Mouse (Mus musculus) activated CD4-positive, CD25-positive, alpha-beta regulatory T cell, adult 4 months (primary cell): ENCODE measurements around the gene Tpsb2. TPM values are rescaled to one million over a fixed set of nuclear protein-coding genes. Genes with fewer than 3 reads are reported as not detected.

Experiments
- ATAC-seq: one replicate; pipeline ENCODE4 v1.8.0; 2017
- polyA plus RNA-seq, 2 experiments: library from polyadenylated mRNA; unstranded; fragments of 100-300 nt; shearing (Covaris generic); gene quantifications; one replicate each; pipeline ENCODE4 v1.2.1; 2017

Gene Tpsb2
- not detected for polyA plus RNA-seq

DNA sequence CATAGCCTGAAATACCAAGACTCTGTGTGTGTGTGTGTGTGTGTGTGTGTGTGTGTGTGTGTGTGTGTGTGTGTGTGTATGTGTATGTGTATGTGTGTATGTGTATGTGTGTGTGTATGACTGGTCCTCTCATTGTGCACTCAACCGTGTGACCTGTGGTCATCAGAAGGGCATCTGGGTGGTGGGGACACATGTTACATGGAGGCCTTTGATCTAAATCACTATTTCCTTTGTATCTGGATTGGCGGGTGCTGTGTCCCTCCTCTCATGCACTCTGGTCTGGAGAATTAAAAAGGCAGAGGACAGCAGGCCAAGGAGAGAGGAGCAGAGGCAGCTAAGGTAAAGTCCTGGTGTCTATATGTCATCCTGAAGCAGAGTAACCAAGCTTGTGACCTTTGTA lies at the start of gene Tpsb2:
Gene Tpsb2, plus strand, starts transcription at position 301 of the 400 bp plus-strand sequence.
- no peak for ATAC-seq

- ATAC-seq, result no peak
Measured at GRCm38 (mm10) chr17:25318354-25318753, 47.8 kb upstream of the Tpsb2 start, which contains the start of gene Prss29. Gene Prss29, plus strand, starts transcription at chr17:25318654.

GRCm38 (mm10) chr17:25320819-25321218 lies 45.3 kb upstream of the Tpsb2 start:
- ATAC-seq, result no peak

- ATAC-seq, result no peak
Measured at GRCm38 (mm10) chr17:25322930-25323329, 43.2 kb upstream of the Tpsb2 start.

DNA sequence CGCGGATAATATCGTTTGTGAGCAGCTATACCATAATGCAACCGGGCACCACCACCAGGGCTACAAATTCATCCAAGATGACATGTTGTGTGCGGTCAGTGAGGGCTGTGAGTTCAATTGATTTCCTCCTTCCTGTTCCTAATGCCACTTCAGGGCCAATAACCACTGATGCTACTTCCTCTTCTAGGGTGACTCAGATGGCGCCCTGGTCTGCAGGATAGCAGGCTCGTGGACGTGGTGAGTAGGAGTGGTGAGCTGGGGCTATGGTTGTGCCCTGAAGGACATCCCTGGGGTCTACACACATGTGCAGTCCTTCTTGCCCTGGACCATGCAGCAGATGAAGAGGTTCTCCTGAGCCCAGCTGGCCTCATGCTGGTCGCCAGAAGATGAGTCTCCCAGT lies 33.8 kb upstream of the Tpsb2 start:
- no peak for ATAC-seq

DNA sequence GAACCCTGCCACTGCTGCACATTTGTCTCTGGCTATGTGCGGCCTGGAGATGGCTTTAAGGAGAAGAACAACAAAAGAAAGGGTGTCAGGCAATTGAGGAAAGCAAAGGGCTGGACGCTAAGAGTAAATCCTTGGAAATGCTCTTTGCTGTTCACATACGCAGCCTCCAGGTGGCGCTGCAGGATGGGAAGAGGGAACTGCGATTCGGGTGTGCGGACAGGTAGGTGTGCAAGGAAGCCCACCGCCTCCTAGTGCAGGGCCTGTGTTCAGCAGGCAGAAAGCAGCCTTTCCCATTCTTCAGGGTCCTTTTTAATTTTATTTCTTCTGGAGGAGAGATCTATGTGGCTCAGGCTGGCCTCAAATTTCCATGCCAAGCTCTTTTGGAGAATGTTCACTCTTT lies 32.2 kb upstream of the Tpsb2 start:
- ATAC-seq, result no peak

DNA sequence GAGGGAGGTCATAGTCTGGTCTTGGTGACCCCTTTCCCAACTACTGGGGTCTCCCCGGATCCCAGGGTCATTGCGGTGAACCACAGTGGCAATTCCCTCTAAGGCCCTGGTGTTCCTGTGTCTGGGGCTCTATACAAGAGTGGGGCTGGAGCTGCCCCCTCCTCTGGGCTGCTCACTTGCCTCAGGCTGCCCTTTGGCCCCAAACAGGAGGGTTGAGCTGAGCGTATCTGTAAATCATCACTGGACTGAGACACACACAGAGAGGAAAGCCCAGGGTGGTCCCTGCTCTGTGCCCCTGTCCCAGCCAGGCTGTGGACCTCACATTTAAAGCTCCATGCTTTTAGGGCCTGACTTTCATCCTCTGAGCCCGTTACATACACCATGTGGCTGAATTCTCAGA lies 27.9 kb upstream of the Tpsb2 start:
- ATAC-seq, result no peak

- no peak for ATAC-seq
Measured at GRCm38 (mm10) chr17:25340003-25340402, 26.1 kb upstream of the Tpsb2 start.

DNA sequence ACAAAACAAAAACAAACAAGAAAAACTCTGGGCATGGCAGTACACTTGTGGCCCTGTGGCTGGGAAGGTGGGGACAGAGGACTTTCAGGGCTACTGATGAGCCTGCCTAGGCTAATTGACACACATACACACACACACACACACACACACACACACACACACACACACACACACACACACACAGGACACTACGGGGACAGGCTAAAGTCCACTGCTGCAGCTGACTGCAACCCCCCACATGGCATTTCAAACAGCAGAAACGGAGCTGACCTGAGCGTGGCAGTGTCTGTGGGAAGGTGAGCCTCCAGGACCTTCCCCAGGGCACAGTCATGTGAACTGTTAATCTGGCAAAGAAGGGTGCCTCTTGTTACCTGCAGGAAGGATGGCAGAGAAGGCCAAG lies 24.6 kb upstream of the Tpsb2 start:
- no peak for ATAC-seq

DNA sequence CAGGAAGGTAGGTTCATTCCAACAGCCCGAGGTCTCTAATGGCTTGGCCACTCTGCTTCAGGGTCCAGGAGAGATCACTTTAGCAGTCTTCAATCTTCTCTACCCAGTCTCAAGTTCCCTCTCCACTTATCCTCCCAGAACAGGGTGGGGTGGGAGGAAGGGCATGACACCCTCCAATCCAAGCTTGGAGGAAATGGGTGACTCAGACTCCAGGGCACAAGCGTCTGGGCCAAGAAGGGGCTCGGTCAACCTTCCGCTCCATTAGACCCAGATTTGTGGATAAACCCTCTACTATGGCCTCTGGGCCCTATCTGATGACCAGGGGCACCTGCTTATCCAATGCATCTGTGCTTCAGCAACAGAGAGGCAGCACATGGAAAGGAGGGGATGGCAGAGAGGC lies 20.6 kb upstream of the Tpsb2 start, which contains the start of gene Tpsab1:
Gene Tpsab1, minus strand, starts transcription at position 101 of the 400 bp plus-strand sequence.
- ATAC-seq, result no peak

DNA sequence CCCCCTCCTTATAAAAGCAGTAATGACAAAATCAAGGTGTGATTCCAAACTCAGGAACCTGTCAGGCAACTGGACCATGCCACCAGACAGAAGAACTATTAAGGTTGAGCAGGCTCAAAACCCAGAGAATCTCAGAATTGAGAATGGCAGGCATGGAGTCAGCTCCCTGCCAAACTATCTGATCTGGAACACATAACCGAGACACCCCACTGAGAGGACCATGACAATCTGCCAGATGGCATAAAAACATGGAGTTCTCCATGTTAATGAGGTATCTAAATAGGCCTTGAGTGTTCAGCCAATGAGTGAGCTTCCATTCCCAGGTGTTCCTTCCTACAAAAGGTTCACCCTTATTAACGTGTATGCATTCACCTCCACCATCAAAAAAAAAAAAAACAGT lies 4.8 kb upstream of the Tpsb2 start:
- no peak for ATAC-seq

DNA sequence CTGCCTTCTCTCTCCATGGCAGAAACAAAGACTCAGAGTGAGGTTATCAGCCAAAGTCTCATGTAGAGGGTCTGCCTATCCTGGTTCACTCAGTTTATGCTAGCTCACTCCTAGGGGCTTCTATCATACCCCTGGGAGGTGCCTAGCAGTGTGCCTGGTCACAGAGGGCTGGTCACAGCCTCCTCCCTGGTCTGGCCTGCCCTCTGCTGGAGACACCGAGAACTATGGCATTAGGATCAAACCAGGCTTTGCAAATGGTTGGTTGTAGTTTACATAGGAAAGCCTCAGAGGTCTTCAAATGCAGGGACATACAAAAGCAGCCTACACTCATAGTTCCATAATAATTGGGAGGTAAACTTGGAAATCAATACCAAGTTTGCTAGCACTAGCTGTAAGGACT lies 2.4 kb upstream of the Tpsb2 start:
- no peak for ATAC-seq

GRCm38 (mm10) chr17:25368973-25369372 lies 2.9 kb downstream of the Tpsb2 start, which contains the start of gene Tpsg1:
Gene Tpsg1, plus strand, starts transcription at chr17:25369273.
- ATAC-seq, result no peak

GRCm38 (mm10) chr17:25372491-25372890 lies 6.4 kb downstream of the Tpsb2 start:
- ATAC-seq, result no peak

DNA sequence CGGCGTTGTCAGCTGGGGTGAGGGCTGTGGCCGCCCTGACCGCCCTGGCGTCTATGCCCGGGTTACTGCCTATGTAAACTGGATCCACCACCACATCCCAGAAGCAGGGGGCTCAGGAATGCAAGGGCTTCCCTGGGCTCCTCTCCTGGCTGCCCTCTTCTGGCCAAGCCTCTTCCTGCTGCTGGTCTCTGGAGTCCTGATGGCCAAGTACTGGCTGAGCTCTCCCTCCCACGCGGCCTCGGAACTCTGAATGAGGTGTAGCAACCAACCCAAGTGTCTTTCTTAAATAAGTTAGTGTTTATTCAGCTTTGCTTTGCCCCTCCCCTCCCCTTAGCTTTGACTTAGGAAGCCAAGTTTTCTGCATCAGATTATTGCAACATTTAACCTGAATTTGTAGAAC lies 7.9 kb downstream of the Tpsb2 start:
- no peak for ATAC-seq

DNA sequence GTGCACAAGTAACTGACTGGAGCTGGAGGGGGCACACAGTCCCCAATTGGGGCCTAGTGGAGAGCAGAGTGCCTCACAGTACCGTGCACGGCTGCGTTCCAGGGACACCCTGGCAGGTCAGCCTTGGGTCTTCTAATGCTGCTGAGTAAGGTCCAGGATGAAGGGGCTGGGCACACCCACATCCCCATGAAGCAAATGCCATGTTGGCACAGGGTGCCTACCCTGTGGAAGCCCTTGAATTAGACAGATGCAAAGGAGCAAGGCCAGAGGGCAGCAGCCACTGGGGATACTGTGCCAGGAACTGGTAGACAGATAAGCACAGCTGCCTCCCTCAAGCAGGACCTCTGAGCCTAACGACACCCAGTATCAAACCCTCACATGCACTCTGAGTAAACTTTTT lies 28.4 kb downstream of the Tpsb2 start:
- ATAC-seq, result no peak

DNA sequence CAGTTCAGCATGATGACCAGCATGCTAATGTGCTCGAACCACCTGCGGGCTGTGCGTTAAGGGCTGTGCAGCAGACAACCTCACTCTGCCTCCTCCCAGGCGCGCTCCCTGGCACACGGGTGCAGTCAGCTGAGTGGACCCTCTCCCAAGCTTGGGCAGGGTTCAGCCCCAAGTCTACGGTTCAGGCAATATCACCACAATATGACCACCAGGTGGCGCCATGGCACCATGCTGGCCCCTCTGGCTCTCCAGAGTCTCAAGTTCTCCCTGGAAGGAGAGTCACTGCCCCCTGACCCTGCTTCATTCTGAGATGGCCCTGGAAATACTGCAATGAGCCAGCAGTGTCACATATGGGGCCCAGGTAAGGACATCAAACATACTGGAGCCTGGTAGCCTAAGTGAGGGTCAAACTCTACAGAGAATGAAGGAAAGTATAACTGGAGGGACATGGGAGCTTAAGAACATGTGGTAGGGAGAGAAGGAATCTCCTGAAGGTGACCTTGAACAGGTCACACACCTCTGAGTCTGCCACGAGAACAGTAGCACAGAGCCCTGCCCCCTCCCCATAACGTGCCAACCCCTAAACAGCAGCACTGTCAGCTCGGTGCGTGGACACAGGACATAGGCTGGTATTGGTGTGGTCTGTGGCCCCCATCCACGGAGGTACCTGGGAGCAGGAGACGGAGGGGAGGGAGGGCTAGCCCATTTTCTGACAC lies 31.9 kb downstream of the Tpsb2 start:
- no peak for ATAC-seq

DNA sequence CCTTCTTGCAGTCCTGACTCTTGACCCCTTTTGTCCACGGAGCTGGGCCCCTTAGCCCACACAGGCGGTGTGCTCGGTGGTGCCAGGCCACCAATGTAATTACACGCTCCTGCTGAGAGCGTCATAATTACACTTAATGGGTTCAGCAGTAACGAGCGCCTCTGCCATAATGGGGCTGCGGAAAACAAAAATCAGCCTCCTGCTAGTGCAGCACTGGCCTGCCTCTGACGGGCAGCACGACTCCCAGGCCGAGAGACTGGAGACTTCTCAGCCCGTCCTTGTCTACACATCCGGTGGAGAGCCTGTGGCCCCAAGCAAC lies 32.4 kb downstream of the Tpsb2 start:
- no peak for ATAC-seq

DNA sequence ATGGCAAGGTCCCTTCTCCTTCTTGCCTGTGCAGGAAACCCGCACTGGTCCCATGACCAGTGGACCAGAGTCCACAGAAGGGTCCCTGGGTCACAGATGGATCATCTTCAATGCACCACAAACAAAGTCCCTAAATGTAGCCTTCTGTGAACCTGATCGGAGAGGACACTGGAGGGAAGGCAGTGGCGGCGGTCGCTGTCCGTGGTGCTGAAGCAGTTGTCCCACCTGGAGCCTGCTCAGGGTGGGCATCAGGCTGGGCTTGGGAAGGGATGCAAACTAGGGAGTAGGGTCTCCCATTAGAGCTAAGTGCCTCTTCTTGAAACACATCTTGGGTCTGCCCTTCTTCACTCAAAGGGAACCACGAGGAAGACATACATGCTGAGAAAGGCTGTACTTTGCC lies 34.3 kb downstream of the Tpsb2 start:
- no peak for ATAC-seq

GRCm38 (mm10) chr17:25401491-25401890 lies 35.4 kb downstream of the Tpsb2 start:
- no peak for ATAC-seq

DNA sequence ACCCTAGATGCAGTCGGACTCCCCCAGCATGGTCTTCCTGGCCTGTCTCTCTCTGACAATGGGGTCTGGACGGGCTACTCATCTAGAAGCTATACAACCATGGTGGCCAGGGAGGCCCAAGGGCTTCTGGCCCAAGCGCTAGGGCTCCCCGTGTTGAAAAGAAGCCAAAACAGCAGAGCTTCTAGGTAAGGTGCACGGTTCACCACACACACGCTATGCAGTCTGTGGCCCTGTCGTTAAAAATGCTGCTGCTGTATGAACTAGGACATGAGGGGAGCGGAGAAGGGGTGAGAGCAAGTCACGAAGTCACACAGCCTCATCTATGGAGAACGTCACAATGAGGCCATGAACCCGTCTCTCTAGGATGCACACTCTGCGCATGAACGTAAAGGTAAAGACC lies 36.1 kb downstream of the Tpsb2 start:
- ATAC-seq, result no peak

GRCm38 (mm10) chr17:25404190-25404589 lies 38.1 kb downstream of the Tpsb2 start:
- ATAC-seq, result no peak

GRCm38 (mm10) chr17:25405224-25405895 lies 39.3 kb downstream of the Tpsb2 start:
- no peak for ATAC-seq

GRCm38 (mm10) chr17:25406011-25406441 lies 39.9 kb downstream of the Tpsb2 start:
- ATAC-seq, result no peak
